Mouse (Mus musculus): ENCODE measurements around the gene A3galt2. TPM values are rescaled to one million over a fixed set of nuclear protein-coding genes. Genes with fewer than 3 reads are reported as not detected.
A peak's percentile ranks its signal among the peaks of the same experiment; 100 is the strongest.

The A3galt2 gene
- polyA plus RNA-seq, 1 experiment from 2014 or later, result 0.56 TPM

DNA sequence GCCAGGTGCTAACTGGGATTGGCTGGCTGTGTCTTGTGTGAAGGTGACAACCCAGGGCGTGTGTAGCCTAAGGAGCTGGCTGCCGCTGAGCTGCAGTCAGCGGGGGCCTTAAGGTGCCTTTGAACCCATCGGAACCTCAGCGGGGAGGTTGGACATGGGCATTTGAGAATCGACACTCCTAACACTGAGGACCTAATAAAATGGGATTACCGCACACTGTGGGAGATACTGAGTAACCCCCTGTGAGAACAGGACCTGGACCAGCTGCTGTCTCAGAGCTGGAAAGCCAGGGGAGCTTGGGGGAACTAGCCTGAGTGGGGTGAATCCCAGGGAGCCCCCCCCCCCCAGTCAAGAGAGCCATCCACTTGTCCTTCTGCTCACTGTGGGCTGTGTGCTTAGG is 1.6 kb upstream of the A3galt2 start:
- WGBS, result 88% methylated on average over 7 of the region's 7 CpGs
- H3K9me3 ChIP-seq (ENCODE audit: control insufficient read depth, low read length), result no peaks in the 10 kb centered on the region
- no peaks in the 10 kb centered on the region for H3K4me1 ChIP-seq (replicated peaks; ENCODE audit: control insufficient read depth, insufficient read depth, low read length)
- H3K4me3 ChIP-seq (ENCODE audit: low read depth, low read length), result no peak overlapping the region
- ATAC-seq (replicated peaks; ENCODE audit: low FRiP score), result no peak
- no peak overlapping the region for H3K4me2 ChIP-seq (ENCODE audit: low read depth, low read length, severe bottlenecking)
- no peak overlapping the region for H3K9ac ChIP-seq (ENCODE audit: low read length)
- peak; percentile 52 for DNase-seq (ENCODE audit: low spot score)
- H3K36me3 ChIP-seq (ENCODE audit: control insufficient read depth, insufficient read depth, low read length), result peaks cover 28% of the 10 kb centered on the region
- H3K27ac ChIP-seq (ENCODE audit: low read depth, low read length), result no peak overlapping the region
- H3K27me3 ChIP-seq (ENCODE audit: control insufficient read depth, insufficient read depth, low read length), result no peaks in the 10 kb centered on the region

- H3K4me3 ChIP-seq (ENCODE audit: low read depth, low read length), result no peak overlapping the region
- no peak overlapping the region for H3K27ac ChIP-seq (ENCODE audit: low read depth, low read length)
- H3K9me3 ChIP-seq (ENCODE audit: control insufficient read depth, low read length), result no peaks in the 10 kb centered on the region
- no peak overlapping the region for H3K4me2 ChIP-seq (ENCODE audit: low read depth, low read length, severe bottlenecking)
- DNase-seq (ENCODE audit: low spot score) (peak; percentile 53), ATAC-seq (replicated peaks; ENCODE audit: low FRiP score) (no peak)
- no peak overlapping the region for H3K9ac ChIP-seq (ENCODE audit: low read length)
- no peaks in the 10 kb centered on the region for H3K27me3 ChIP-seq (ENCODE audit: control insufficient read depth, insufficient read depth, low read length)
- H3K36me3 ChIP-seq (ENCODE audit: control insufficient read depth, insufficient read depth, low read length), result peaks cover 15% of the 10 kb centered on the region
- H3K4me1 ChIP-seq (replicated peaks; ENCODE audit: control insufficient read depth, insufficient read depth, low read length), result no peaks in the 10 kb centered on the region
- WGBS, result 82% methylated on average over 7 of the region's 7 CpGs
These were observed 736 bp downstream of the A3galt2 start for GRCm38 (mm10) chr4:128755900-128756299.

GRCm38 (mm10) chr4:128759214-128759613 is 4.0 kb downstream of the A3galt2 start:
- Histone ChIP-seq H3K4me1 (replicated peaks; ENCODE audit: control insufficient read depth, insufficient read depth, low read length) (no peaks in the 10 kb centered on the region), H3K4me2 (ENCODE audit: low read depth, low read length, severe bottlenecking) (no peak overlapping the region), H3K9me3 (ENCODE audit: control insufficient read depth, low read length) (no peaks in the 10 kb centered on the region; the same call in 1 of the 2 replicates), H3K9ac (ENCODE audit: low read length) (no peak overlapping the region), H3K4me3 (ENCODE audit: low read depth, low read length) (no peak overlapping the region), H3K36me3 (ENCODE audit: control insufficient read depth, insufficient read depth, low read length) (no peaks in the 10 kb centered on the region), H3K27ac (ENCODE audit: low read depth, low read length) (no peak overlapping the region), H3K27me3 (ENCODE audit: control insufficient read depth, insufficient read depth, low read length) (no peaks in the 10 kb centered on the region)
- 87% methylated on average over 5 of the region's 5 CpGs for WGBS
- no peak for DNase-seq (ENCODE audit: low spot score)
- no peak for ATAC-seq (replicated peaks; ENCODE audit: low FRiP score)

- H3K36me3 ChIP-seq (ENCODE audit: control insufficient read depth, insufficient read depth, low read length), result no peaks in the 10 kb centered on the region
- WGBS, result 97% methylated on average over 6 of the region's 6 CpGs
These were observed 4.9 kb downstream of the A3galt2 start for GRCm38 (mm10) chr4:128760029-128760428.

DNA sequence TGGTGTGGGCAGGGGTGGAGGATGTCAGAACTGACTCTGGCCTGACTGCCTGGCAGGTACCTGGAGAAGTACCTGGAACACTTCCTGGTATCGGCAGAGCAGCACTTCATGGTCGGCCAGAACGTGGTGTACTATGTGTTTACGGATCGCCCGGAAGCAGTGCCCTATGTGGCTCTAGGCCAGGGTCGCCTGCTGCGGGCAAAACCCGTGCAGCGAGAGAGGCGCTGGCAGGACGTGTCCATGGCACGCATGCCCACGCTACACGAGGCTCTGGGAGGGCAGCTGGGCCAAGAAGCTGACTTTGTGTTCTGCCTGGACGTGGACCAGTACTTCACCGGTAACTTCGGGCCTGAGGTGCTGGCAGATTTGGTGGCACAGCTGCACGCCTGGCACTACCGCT is 11.8 kb downstream of the A3galt2 start:
- Histone ChIP-seq H3K9me3 (ENCODE audit: control insufficient read depth, low read length) (no peaks in the 10 kb centered on the region; the same call in 1 of the 2 replicates), H3K4me3 (ENCODE audit: low read depth, low read length) (no peak overlapping the region), H3K27me3 (ENCODE audit: control insufficient read depth, insufficient read depth, low read length) (no peaks in the 10 kb centered on the region), H3K9ac (ENCODE audit: low read length) (no peak overlapping the region), H3K27ac (ENCODE audit: low read depth, low read length) (no peak overlapping the region), H3K4me2 (ENCODE audit: low read depth, low read length, severe bottlenecking) (no peak overlapping the region), H3K4me1 (replicated peaks; ENCODE audit: control insufficient read depth, insufficient read depth, low read length) (no peaks in the 10 kb centered on the region), H3K36me3 (ENCODE audit: control insufficient read depth, insufficient read depth, low read length) (no peaks in the 10 kb centered on the region)
- DNase-seq (ENCODE audit: low spot score) (no peak), ATAC-seq (replicated peaks; ENCODE audit: low FRiP score) (no peak)
- WGBS, result 95% methylated on average over 20 of the region's 20 CpGs

More at GRCm38 (mm10) chr4:128760029-128760428, 4.9 kb downstream of the A3galt2 start:
- H3K4me1 ChIP-seq (replicated peaks; ENCODE audit: control insufficient read depth, insufficient read depth, low read length), result no peaks in the 10 kb centered on the region
- no peaks in the 10 kb centered on the region for H3K27me3 ChIP-seq (ENCODE audit: control insufficient read depth, insufficient read depth, low read length)
- H3K4me3 ChIP-seq (ENCODE audit: low read depth, low read length), result no peak overlapping the region
- H3K9ac ChIP-seq (ENCODE audit: low read length), result no peak overlapping the region
- no peaks in the 10 kb centered on the region; the same call in 1 of the 2 replicates for H3K9me3 ChIP-seq (ENCODE audit: control insufficient read depth, low read length)
- no peak for DNase-seq (ENCODE audit: low spot score)
- ATAC-seq (replicated peaks; ENCODE audit: low FRiP score), result no peak
- no peak overlapping the region for H3K4me2 ChIP-seq (ENCODE audit: low read depth, low read length, severe bottlenecking)
- no peak overlapping the region for H3K27ac ChIP-seq (ENCODE audit: low read depth, low read length)

- H3K9me3 ChIP-seq (ENCODE audit: control insufficient read depth, low read length), result no peaks in the 10 kb centered on the region; the same call in 1 of the 2 replicates
- H3K27me3 ChIP-seq (ENCODE audit: control insufficient read depth, insufficient read depth, low read length), result no peaks in the 10 kb centered on the region
- no peak overlapping the region for H3K4me3 ChIP-seq (ENCODE audit: low read depth, low read length)
- H3K36me3 ChIP-seq (ENCODE audit: control insufficient read depth, insufficient read depth, low read length), result no peaks in the 10 kb centered on the region
- no peaks in the 10 kb centered on the region for H3K4me1 ChIP-seq (replicated peaks; ENCODE audit: control insufficient read depth, insufficient read depth, low read length)
- WGBS, result 86% methylated on average over 13 of the region's 13 CpGs
- H3K27ac ChIP-seq (ENCODE audit: low read depth, low read length), result no peak overlapping the region
- DNase-seq (ENCODE audit: low spot score), result no peak
- no peak overlapping the region for H3K4me2 ChIP-seq (ENCODE audit: low read depth, low read length, severe bottlenecking)
- no peak for ATAC-seq (replicated peaks; ENCODE audit: low FRiP score)
- no peak overlapping the region for H3K9ac ChIP-seq (ENCODE audit: low read length)
These were observed 13.0 kb downstream of the A3galt2 start for GRCm38 (mm10) chr4:128768120-128768519.

- no peak overlapping the region for H3K4me2 ChIP-seq (ENCODE audit: low read depth, low read length, severe bottlenecking)
- no peak overlapping the region for H3K4me3 ChIP-seq (ENCODE audit: low read depth, low read length)
- H3K27me3 ChIP-seq (ENCODE audit: control insufficient read depth, insufficient read depth, low read length), result no peaks in the 10 kb centered on the region
- no peaks in the 10 kb centered on the region for H3K4me1 ChIP-seq (replicated peaks; ENCODE audit: control insufficient read depth, insufficient read depth, low read length)
- no peak for DNase-seq (ENCODE audit: low spot score)
- no peaks in the 10 kb centered on the region for H3K9me3 ChIP-seq (ENCODE audit: control insufficient read depth, low read length)
- no peak overlapping the region for H3K27ac ChIP-seq (ENCODE audit: low read depth, low read length)
- WGBS, result 88% methylated on average over 13 of the region's 13 CpGs
- peaks cover 4% of the 10 kb centered on the region; the same call in 1 of the 2 replicates for H3K36me3 ChIP-seq (ENCODE audit: control insufficient read depth, insufficient read depth, low read length)
- ATAC-seq (replicated peaks; ENCODE audit: low FRiP score), result no peak
- H3K9ac ChIP-seq (ENCODE audit: low read length), result no peak overlapping the region
These were observed 14.6 kb downstream of the A3galt2 start for GRCm38 (mm10) chr4:128769569-128770355.

- Histone ChIP-seq H3K4me2 (ENCODE audit: low read depth, low read length, severe bottlenecking) (no peak overlapping the region), H3K27ac (ENCODE audit: low read depth, low read length) (no peak overlapping the region), H3K4me3 (ENCODE audit: low read depth, low read length) (no peak overlapping the region), H3K9ac (ENCODE audit: low read length) (no peak overlapping the region), H3K9me3 (ENCODE audit: control insufficient read depth, low read length) (no peaks in the 10 kb centered on the region), H3K4me1 (replicated peaks; ENCODE audit: control insufficient read depth, insufficient read depth, low read length) (no peaks in the 10 kb centered on the region), H3K36me3 (ENCODE audit: control insufficient read depth, insufficient read depth, low read length) (peaks cover 8% of the 10 kb centered on the region; the same call in 1 of the 2 replicates), H3K27me3 (ENCODE audit: control insufficient read depth, insufficient read depth, low read length) (no peaks in the 10 kb centered on the region)
- WGBS, result 89% methylated on average over 5 of the region's 5 CpGs
- DNase-seq (ENCODE audit: low spot score) (no peak), ATAC-seq (replicated peaks; ENCODE audit: low FRiP score) (no peak)
These were observed 15.5 kb downstream of the A3galt2 start for GRCm38 (mm10) chr4:128770698-128771097.

- Histone ChIP-seq H3K9me3 (ENCODE audit: control insufficient read depth, low read length) (no peaks in the 10 kb centered on the region), H3K9ac (ENCODE audit: low read length) (no peak overlapping the region), H3K4me3 (ENCODE audit: low read depth, low read length) (no peak overlapping the region), H3K36me3 (ENCODE audit: control insufficient read depth, insufficient read depth, low read length) (peaks cover 8% of the 10 kb centered on the region; the same call in 1 of the 2 replicates), H3K27me3 (ENCODE audit: control insufficient read depth, insufficient read depth, low read length) (no peaks in the 10 kb centered on the region), H3K4me2 (ENCODE audit: low read depth, low read length, severe bottlenecking) (no peak overlapping the region), H3K27ac (ENCODE audit: low read depth, low read length) (no peak overlapping the region), H3K4me1 (replicated peaks; ENCODE audit: control insufficient read depth, insufficient read depth, low read length) (0 out of 2 replicates have a peak, but pooled peaks cover 2% of the 10 kb centered on the region)
- ATAC-seq (replicated peaks; ENCODE audit: low FRiP score) (no peak), DNase-seq (ENCODE audit: low spot score) (no peak)
- 91% methylated on average over 11 of the region's 11 CpGs for WGBS
These were observed 18.7 kb downstream of the A3galt2 start for GRCm38 (mm10) chr4:128773820-128774219.

All from forebrain, embryonic 11.5 days (tissue).